Mouse (Mus musculus): ENCODE data around the gene 4921539E11Rik. TPM values are rescaled to one million over a fixed set of nuclear protein-coding genes. Genes with fewer than 3 reads are reported as not detected.

The 4921539E11Rik gene
- polyA plus RNA-seq, 1 experiment: not detected

DNA sequence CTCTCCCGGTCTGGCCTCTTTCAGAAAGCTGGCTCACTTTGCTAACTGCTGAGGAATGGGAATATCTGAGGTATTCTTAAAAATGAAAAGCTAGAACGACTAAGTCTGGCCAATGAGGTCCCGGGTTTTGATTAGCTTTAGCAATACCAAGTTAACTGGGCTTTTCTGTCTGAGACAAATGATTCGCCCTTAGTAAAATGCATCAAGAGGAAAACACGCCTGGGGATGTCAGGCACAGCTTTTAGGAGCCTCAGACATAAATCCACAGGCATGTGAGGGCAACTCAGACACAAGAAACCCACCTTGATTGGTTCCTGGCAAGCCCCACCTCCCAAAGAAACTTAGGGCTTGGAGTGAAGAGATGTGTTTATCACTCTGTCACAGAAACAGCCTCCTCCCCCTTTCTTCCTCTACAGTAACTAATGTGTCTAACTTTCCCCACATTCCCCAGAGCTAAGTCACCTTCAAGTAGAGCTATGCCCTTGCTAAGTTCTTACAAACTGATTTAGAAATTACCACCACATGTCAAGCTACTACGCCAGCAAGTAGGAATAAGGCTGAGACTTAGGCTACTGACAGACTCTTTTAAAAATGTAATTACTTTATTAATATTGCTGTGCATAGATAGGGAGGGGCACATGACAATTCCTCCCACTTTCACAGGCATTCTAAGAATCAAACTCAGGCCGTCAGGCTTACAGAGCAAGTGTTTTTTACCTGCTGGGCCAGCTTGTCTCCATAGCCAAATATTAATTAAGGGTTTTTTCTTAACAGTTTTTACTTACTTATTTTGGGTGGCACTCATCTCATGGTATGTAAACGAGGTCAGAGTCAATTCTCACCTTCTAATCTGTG lies 101.7 kb downstream of the 4921539E11Rik start:
- Histone ChIP-seq H3K9me3 (ENCODE audit: control insufficient read depth, low read length) (peaks cover 6% of the 10 kb centered on the region), H3K4me1 (ENCODE audit: control insufficient read depth) (peaks cover 65% of the 10 kb centered on the region), H3K27me3 (ENCODE audit: control insufficient read depth) (no peaks in the 10 kb centered on the region), H3K4me3 (replicated peaks) (no peak overlapping the region), H3K36me3 (ENCODE audit: control insufficient read depth) (peaks cover 82% of the 10 kb centered on the region)
- no peak for TF ChIP-seq GATA1 (IDR thresholded peaks at IDR 0.05; ENCODE audit: low read length)
- peak; percentile 38; the same call in 2 of the 3 replicates for TF ChIP-seq TAL1 (IDR thresholded peaks at IDR 0.05; ENCODE audit: low read length)

Other genes with a start within 250 kb of the 4921539E11Rik start
- gene Mier1, start 176.5 kb downstream of the 4921539E11Rik start, polyA plus RNA-seq (2012): 0.49 and 0.55 TPM in 2 replicates
- 0.08 and 0.09 TPM in 2 replicates for gene Wdr78, start 176.3 kb downstream of the 4921539E11Rik start, polyA plus RNA-seq (2012)
- 0.20 and 0.28 TPM in 2 replicates for gene Slc35d1, start 75.7 kb downstream of the 4921539E11Rik start, polyA plus RNA-seq (2012)
- 0.03 and 0.04 TPM in 2 replicates for gene Oma1, start 22.9 kb upstream of the 4921539E11Rik start, polyA plus RNA-seq (2012)